Mouse (Mus musculus) hindbrain, embryonic 12.5 days (tissue): ENCODE data around the gene Pum3. TPM values are rescaled to one million over a fixed set of nuclear protein-coding genes. Genes with fewer than 3 reads are reported as not detected.

ENCODE experiments used
- ATAC-seq: fragments of 200-750 bp; cut with Nextera tagmentation; 2 replicates; pipeline ENCODE4 v1.8.0; 2017; ENCODE audit warnings: moderate TSS enrichment; ENCODE audit not compliant: low FRiP score
- H3K27ac ChIP-seq: fragments of 300-500 bp; sonication (generic); 2 replicates; pipeline ENCODE4 v1.5.1; 2016; ENCODE audit warnings: mild to moderate bottlenecking
- H3K27me3 ChIP-seq: fragments of 300-500 bp; sonication (generic); 2 replicates; pipeline ENCODE4 v1.6.1; 2016; ENCODE audit warnings: mild to moderate bottlenecking
- H3K36me3 ChIP-seq: fragments of 300-500 bp; sonication (generic); 2 replicates; pipeline ENCODE4 v1.6.1; 2016; ENCODE audit warnings: mild to moderate bottlenecking
- H3K4me1 ChIP-seq: fragments of 300-500 bp; sonication (generic); 2 replicates; pipeline ENCODE4 v1.6.1; 2016
- H3K4me2 ChIP-seq: fragments of 300-500 bp; sonication (generic); replicated peaks from 2 replicates; pipeline ENCODE4 v1.6.1; 2016; ENCODE audit warnings: mild to moderate bottlenecking
- H3K4me3 ChIP-seq: fragments of 300-500 bp; sonication (generic); 2 replicates; pipeline ENCODE4 v1.5.1; 2016; ENCODE audit warnings: mild to moderate bottlenecking
- H3K9ac ChIP-seq: fragments of 300-500 bp; sonication (generic); 2 replicates; pipeline ENCODE4 v1.6.1; 2016; ENCODE audit warnings: mild to moderate bottlenecking, moderate library complexity
- H3K9me3 ChIP-seq: fragments of 300-500 bp; sonication (generic); replicated peaks from 2 replicates; pipeline ENCODE4 v1.6.1; 2016; ENCODE audit warnings: mild to moderate bottlenecking
- WGBS: fragments of 180-500 bp; shearing (Covaris S2); methylation state at CpG from one replicate; pipeline ENCODE4 v1.1.7; 2016; 5-methylcytosine and 5-hydroxymethylcytosine counted together
- polyA plus RNA-seq: library from polyadenylated mRNA; unstranded; fragments of >200 nt; fragmentation: Nextera tagmentation; extraction: Ambion mirVana; gene quantifications from 2 replicates; pipeline ENCODE4 v1.2.1, GENCODE M21; 2016

Gene Pum3
- polyA plus RNA-seq, 1 experiment from 2014 or later: 79.8 TPM

- H3K27ac ChIP-seq: no peak overlapping the region
- H3K36me3 ChIP-seq: peaks cover 67% of the 10 kb centered on the region
- H3K4me3 ChIP-seq: no peak overlapping the region
- no peaks in the 10 kb centered on the region for H3K27me3 ChIP-seq
- no peaks in the 10 kb centered on the region for H3K4me1 ChIP-seq
- no peak for ATAC-seq
- 64% methylated on average over 11 of the region's 11 CpGs for WGBS
- H3K9me3 ChIP-seq: no peaks in the 10 kb centered on the region
- no peak overlapping the region for H3K9ac ChIP-seq
- no peak overlapping the region for H3K4me2 ChIP-seq
Measured at GRCm38 (mm10) chr19:27416569-27416968, 13.1 kb downstream of the Pum3 start.

- ATAC-seq: no peak
- Histone ChIP-seq H3K36me3 (peaks cover 37% of the 10 kb centered on the region), H3K4me3 (no peak overlapping the region)
Measured at GRCm38 (mm10) chr19:27411340-27411739, 18.3 kb downstream of the Pum3 start.

GRCm38 (mm10) chr19:27410751-27411150, 18.9 kb downstream of the Pum3 start:
- WGBS: 85% methylated on average over 4 of the region's 4 CpGs
- Histone ChIP-seq H3K4me1 (no peaks in the 10 kb centered on the region), H3K36me3 (peaks cover 33% of the 10 kb centered on the region), H3K27me3 (no peaks in the 10 kb centered on the region), H3K27ac (no peak overlapping the region), H3K9ac (no peak overlapping the region), H3K4me2 (no peak overlapping the region), H3K4me3 (no peak overlapping the region), H3K9me3 (no peaks in the 10 kb centered on the region)
- ATAC-seq: no peak

More at GRCm38 (mm10) chr19:27411340-27411739, 18.3 kb downstream of the Pum3 start:
- H3K27ac ChIP-seq: no peak overlapping the region
- H3K4me2 ChIP-seq: no peak overlapping the region
- 96% methylated on average over 4 of the region's 4 CpGs for whole genome bisulfite sequencing
- H3K9me3 ChIP-seq: no peaks in the 10 kb centered on the region
- H3K9ac ChIP-seq: no peak overlapping the region
- no peaks in the 10 kb centered on the region for H3K27me3 ChIP-seq
- H3K4me1 ChIP-seq: no peaks in the 10 kb centered on the region

- no peak for ATAC-seq
- Histone ChIP-seq H3K4me1 (no peaks in the 10 kb centered on the region), H3K27me3 (no peaks in the 10 kb centered on the region), H3K4me3 (no peak overlapping the region), H3K36me3 (peaks cover 30% of the 10 kb centered on the region), H3K9me3 (no peaks in the 10 kb centered on the region), H3K9ac (no peak overlapping the region), H3K4me2 (no peak overlapping the region), H3K27ac (no peak overlapping the region)
Measured at GRCm38 (mm10) chr19:27409782-27410181, 19.8 kb downstream of the Pum3 start.

- no peak for ATAC-seq
- Histone ChIP-seq H3K27ac (no peak overlapping the region), H3K9me3 (no peaks in the 10 kb centered on the region), H3K27me3 (no peaks in the 10 kb centered on the region), H3K4me1 (no peaks in the 10 kb centered on the region), H3K4me3 (no peak overlapping the region), H3K9ac (no peak overlapping the region), H3K4me2 (no peak overlapping the region), H3K36me3 (peaks cover 28% of the 10 kb centered on the region)
- 100% methylated on average over 4 of the region's 4 CpGs for WGBS
Measured at GRCm38 (mm10) chr19:27409196-27409595, 20.4 kb downstream of the Pum3 start.

- H3K4me2 ChIP-seq: no peak overlapping the region
- no peaks in the 10 kb centered on the region for H3K27me3 ChIP-seq
- H3K9me3 ChIP-seq: no peaks in the 10 kb centered on the region
- no peaks in the 10 kb centered on the region for H3K4me1 ChIP-seq
- ATAC-seq: no peak
- H3K36me3 ChIP-seq: peaks cover 73% of the 10 kb centered on the region
- WGBS: 79% methylated on average over 9 of the region's 9 CpGs
- no peak overlapping the region for H3K9ac ChIP-seq
- H3K4me3 ChIP-seq: no peak overlapping the region
- H3K27ac ChIP-seq: no peak overlapping the region
Measured at GRCm38 (mm10) chr19:27397797-27398196, 31.8 kb downstream of the Pum3 start.

GRCm38 (mm10) chr19:27397223-27397622, 32.4 kb downstream of the Pum3 start:
- 84% methylated on average over 5 of the region's 5 CpGs for WGBS
- Histone ChIP-seq H3K4me3 (no peak overlapping the region), H3K4me2 (no peak overlapping the region), H3K4me1 (no peaks in the 10 kb centered on the region), H3K27me3 (no peaks in the 10 kb centered on the region), H3K9me3 (no peaks in the 10 kb centered on the region), H3K9ac (no peak overlapping the region), H3K27ac (no peak overlapping the region), H3K36me3 (peaks cover 73% of the 10 kb centered on the region)
- no peak for ATAC-seq

- no peak overlapping the region for H3K9ac ChIP-seq
- H3K4me2 ChIP-seq: no peak overlapping the region
- H3K4me1 ChIP-seq: no peaks in the 10 kb centered on the region
- H3K4me3 ChIP-seq: no peak overlapping the region
- H3K9me3 ChIP-seq: no peaks in the 10 kb centered on the region
- H3K27me3 ChIP-seq: no peaks in the 10 kb centered on the region
- peaks cover 75% of the 10 kb centered on the region for H3K36me3 ChIP-seq
- WGBS: 87% methylated on average over 2 of the region's 2 CpGs
- ATAC-seq: no peak
- no peak overlapping the region for H3K27ac ChIP-seq
Measured at GRCm38 (mm10) chr19:27396719-27397118, 32.9 kb downstream of the Pum3 start.

GRCm38 (mm10) chr19:27395936-27396335, 33.7 kb downstream of the Pum3 start:
- Histone ChIP-seq H3K27me3 (no peaks in the 10 kb centered on the region), H3K9me3 (no peaks in the 10 kb centered on the region), H3K4me2 (no peak overlapping the region), H3K9ac (no peak overlapping the region), H3K4me3 (no peak overlapping the region), H3K36me3 (peaks cover 80% of the 10 kb centered on the region), H3K27ac (no peak overlapping the region), H3K4me1 (no peaks in the 10 kb centered on the region)
- ATAC-seq: no peak
- WGBS: 94% methylated on average over 5 of the region's 5 CpGs

GRCm38 (mm10) chr19:27395481-27395880, 34.1 kb downstream of the Pum3 start:
- Histone ChIP-seq H3K4me2 (no peak overlapping the region), H3K36me3 (peaks cover 84% of the 10 kb centered on the region), H3K4me3 (no peak overlapping the region), H3K9me3 (no peaks in the 10 kb centered on the region), H3K27ac (no peak overlapping the region), H3K9ac (no peak overlapping the region), H3K4me1 (no peaks in the 10 kb centered on the region), H3K27me3 (no peaks in the 10 kb centered on the region)
- 92% methylated on average over 8 of the region's 8 CpGs for WGBS
- ATAC-seq: 0 out of 2 replicates have a peak, but pooled peaks have one; percentile 8

GRCm38 (mm10) chr19:27394341-27394990, 35.2 kb downstream of the Pum3 start:
- Histone ChIP-seq H3K4me3 (no peak overlapping the region), H3K27ac (no peak overlapping the region), H3K36me3 (peaks cover 86% of the 10 kb centered on the region), H3K27me3 (no peaks in the 10 kb centered on the region), H3K4me2 (no peak overlapping the region), H3K4me1 (no peaks in the 10 kb centered on the region), H3K9ac (no peak overlapping the region), H3K9me3 (no peaks in the 10 kb centered on the region)
- WGBS: 96% methylated on average over 7 of the region's 7 CpGs
- ATAC-seq: no peak

- no peaks in the 10 kb centered on the region for H3K27me3 ChIP-seq
- no peak for ATAC-seq
- WGBS: 83% methylated on average over 2 of the region's 2 CpGs
- no peaks in the 10 kb centered on the region for H3K9me3 ChIP-seq
- H3K4me1 ChIP-seq: no peaks in the 10 kb centered on the region
- H3K4me3 ChIP-seq: no peak overlapping the region
- H3K27ac ChIP-seq: no peak overlapping the region
- H3K36me3 ChIP-seq: peaks cover 87% of the 10 kb centered on the region
- H3K4me2 ChIP-seq: no peak overlapping the region
- no peak overlapping the region for H3K9ac ChIP-seq
Measured at GRCm38 (mm10) chr19:27392431-27392830, 37.2 kb downstream of the Pum3 start.

- Histone ChIP-seq H3K4me3 (no peak overlapping the region), H3K27ac (no peak overlapping the region), H3K36me3 (peaks cover 87% of the 10 kb centered on the region), H3K4me2 (no peak overlapping the region), H3K9ac (no peak overlapping the region), H3K4me1 (no peaks in the 10 kb centered on the region), H3K27me3 (no peaks in the 10 kb centered on the region), H3K9me3 (no peaks in the 10 kb centered on the region)
- ATAC-seq: no peak
- WGBS: 93% methylated on average over 2 of the region's 2 CpGs
Measured at GRCm38 (mm10) chr19:27391344-27391743, 38.3 kb downstream of the Pum3 start.
